13 mouse cellular contexts compared by ENCODE assay signal in the genomic region with DNA sequence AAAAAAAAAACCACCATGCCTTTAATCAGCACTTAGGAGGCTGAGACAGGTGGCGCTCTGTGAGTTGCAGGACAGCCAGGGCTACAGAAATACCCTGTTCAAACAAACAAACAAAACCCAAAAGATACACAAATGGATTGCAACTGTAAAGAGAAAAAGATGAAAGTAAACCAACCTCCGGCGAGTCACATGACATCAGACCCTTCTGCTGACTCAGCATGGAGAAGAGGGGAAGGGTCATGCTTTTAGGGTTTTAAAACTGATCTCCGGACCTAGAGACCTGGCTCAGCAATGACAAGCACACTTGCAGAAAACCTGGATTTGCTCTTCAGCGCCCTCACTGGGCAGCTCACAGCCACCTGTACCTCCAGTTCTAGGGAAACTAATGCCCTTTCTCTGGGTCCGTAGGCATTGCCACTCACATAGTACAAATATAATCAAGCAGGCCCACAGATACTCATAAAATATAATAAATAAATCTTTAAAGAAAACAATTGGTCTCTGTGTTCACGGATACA. TPM values are rescaled to one million over a fixed set of nuclear protein-coding genes. Genes with fewer than 3 reads are reported as not detected.
DNase-seq lines count a peak whose midpoint lies in the region; ATAC-seq and TF ChIP-seq lines count a peak whose summit lies in the region.
"Had no signal": no experiment of that assay in that cellular context is flagged by ENCODE, and none has a peak within 500 bp of the region (broad histone marks: within the 10 kb centered on the region; RNA-seq: fewer than 3 reads in every experiment).

No protein-coding gene starts in this region.

- peak; percentile 34 for TF ChIP-seq CTCF in left cerebral cortex, adult 2 months (IDR thresholded peaks at IDR 0.05)

- ATAC-seq in CD4-positive, CD25-positive, alpha-beta regulatory T cell, adult 4 months: no peak
- ATAC-seq in inflammation-experienced regulatory T-cells, adult 6 months: no peak

- DNase-seq in CD4-positive, CD25-positive, alpha-beta regulatory T cell, adult 2 months (ENCODE audit: low read depth, low spot score): peak; percentile 63
- DNase-seq in left cerebral cortex, adult 2 months (ENCODE audit: extremely low spot score in 1 of 2, low spot score in 2 of 2): no peak
- no peak for DNase-seq in left cerebral cortex, adult 9 months (ENCODE audit: low spot score in 2 of 2)
- DNase-seq in WW6 (ENCODE audit: low read depth, low spot score): peak; percentile 20
- peak; percentile 55 for DNase-seq in naive thymus-derived CD4-positive, alpha-beta T cell, adult 2 months (ENCODE audit: low read depth)
- DNase-seq in urinary bladder, postnatal 14 days (ENCODE audit: low spot score): no peak

- no peak overlapping the region for H3K27ac ChIP-seq in left cerebral cortex, adult 2 months
- H3K27ac ChIP-seq: embryonic facial prominence, embryonic 10.5 days; forebrain, embryonic 12.5 days; hindbrain, embryonic 12.5 days; limb, embryonic 12.5 days had no signal

- intact Hi-C loops in left cerebral cortex, adult 2 months (cut with DNase I): no loop called here

- H3K4me3 ChIP-seq in left cerebral cortex, adult 2 months: no peak overlapping the region
- H3K4me3 ChIP-seq: embryonic facial prominence, embryonic 10.5 days; forebrain, embryonic 12.5 days; hindbrain, embryonic 12.5 days; limb, embryonic 12.5 days had no signal

RNA-seq across cellular contexts. Expression of gene Hephl1, which starts 9.0 kb away (rescaled TPM):
- polyA plus RNA-seq in CD4-positive, CD25-positive, alpha-beta regulatory T cell, adult 4 months (2017; shearing (Covaris generic)): not detected
- not detected for total RNA-seq in left cerebral cortex, adult 2 months (2021)
- not detected for polyA plus RNA-seq in inflammation-experienced regulatory T-cells, adult 6 months (2017; shearing (Covaris generic))
- total RNA-seq: neutrophil, adult 5-6 weeks had no signal
- polyA plus RNA-seq: embryonic facial prominence, embryonic 10.5 days; forebrain, embryonic 12.5 days; hindbrain, embryonic 12.5 days; limb, embryonic 12.5 days had no signal

Comparison
In these comparisons a context has a peak if more than half of its experiments do, and no peak if none do; other contexts are left out.
1. DNase-seq: peak in CD4-positive, CD25-positive, alpha-beta regulatory T cell, adult 2 months (single experiment), WW6 (single experiment) and naive thymus-derived CD4-positive, alpha-beta T cell, adult 2 months (single experiment); none in left cerebral cortex, adult 2 months (0 of 2), left cerebral cortex, adult 9 months (0 of 2) and urinary bladder, postnatal 14 days (single experiment).